Mouse (Mus musculus) kidney, embryonic 14.5 days (tissue): ENCODE measurements around the gene Adam30. TPM values are rescaled to one million over a fixed set of nuclear protein-coding genes. Genes with fewer than 3 reads are reported as not detected.

ENCODE experiments used
- ATAC-seq: fragments of 200-750 bp; cut with Nextera tagmentation; 2 replicates; pipeline ENCODE4 v1.8.0; 2017; ENCODE audit warnings: moderate number of reproducible peaks, mild to moderate bottlenecking, moderate TSS enrichment, moderate library complexity; ENCODE audit not compliant: low FRiP score, low TSS enrichment
- H3K27ac ChIP-seq: fragments of 300-500 bp; sonication (generic); 2 replicates; pipeline ENCODE4 v1.5.1; 2014; ENCODE audit warnings: low read depth, mild to moderate bottlenecking, low read length, moderate library complexity, mixed read lengths
- H3K27me3 ChIP-seq: fragments of 300-500 bp; sonication (generic); 2 replicates; pipeline ENCODE4 v1.6.1; 2014; ENCODE audit warnings: mild to moderate bottlenecking, low read length; ENCODE audit not compliant: control insufficient read depth, insufficient read depth
- H3K36me3 ChIP-seq: fragments of 300-500 bp; sonication (generic); 2 replicates; pipeline ENCODE4 v1.6.1; 2014; ENCODE audit warnings: low read length, mixed read lengths; ENCODE audit not compliant: control insufficient read depth, insufficient read depth
- H3K4me1 ChIP-seq: fragments of 300-500 bp; sonication (generic); 2 replicates; pipeline ENCODE4 v1.6.1; 2014; ENCODE audit warnings: low read length, mixed read lengths; ENCODE audit not compliant: control insufficient read depth, insufficient read depth
- H3K4me2 ChIP-seq: fragments of 300-500 bp; sonication (generic); replicated peaks from 2 replicates; pipeline ENCODE4 v1.6.1; 2014; ENCODE audit warnings: low read depth, mild to moderate bottlenecking, low read length
- H3K4me3 ChIP-seq: fragments of 300-500 bp; sonication (generic); 2 replicates; pipeline ENCODE4 v1.5.1; 2014; ENCODE audit warnings: mild to moderate bottlenecking, low read length
- H3K9ac ChIP-seq: fragments of 300-500 bp; sonication (generic); 2 replicates; pipeline ENCODE4 v1.6.1; 2014; ENCODE audit warnings: low read depth, mild to moderate bottlenecking, low read length, moderate library complexity
- H3K9me3 ChIP-seq: fragments of 300-500 bp; sonication (generic); 2 replicates; pipeline ENCODE4 v1.6.1; 2016; ENCODE audit warnings: low read length; ENCODE audit not compliant: control insufficient read depth
- WGBS: fragments of 180-500 bp; shearing (Covaris S2); extraction: QIAGEN DNeasy Blood & Tissue Kit; methylation state at CpG from one replicate; pipeline ENCODE4 v1.1.7; 2014; 5-methylcytosine and 5-hydroxymethylcytosine counted together
- polyA plus RNA-seq: library from polyadenylated mRNA; unstranded; fragments of >200 nt; fragmentation: Nextera tagmentation; extraction: Ambion mirVana; gene quantifications from 2 replicates; pipeline ENCODE4 v1.2.1, GENCODE M21; 2014

Adam30 gene
- polyA plus RNA-seq, 1 experiment from 2014 or later = not detected

DNA sequence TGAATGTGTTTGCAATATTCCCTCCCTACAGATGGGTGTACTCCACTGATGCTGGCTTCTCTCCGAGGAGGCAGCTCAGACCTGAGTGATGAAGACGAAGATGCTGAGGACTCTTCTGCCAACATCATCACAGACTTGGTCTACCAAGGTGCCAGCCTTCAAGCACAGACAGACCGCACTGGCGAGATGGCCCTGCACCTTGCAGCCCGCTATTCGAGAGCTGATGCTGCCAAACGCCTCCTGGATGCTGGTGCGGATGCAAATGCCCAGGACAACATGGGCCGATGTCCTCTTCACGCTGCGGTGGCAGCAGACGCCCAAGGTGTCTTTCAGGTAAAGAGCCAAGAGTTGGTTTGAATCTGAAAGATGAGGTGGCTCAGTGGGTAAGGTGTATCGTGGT lies 17.6 kb upstream of the Adam30 start:
- no peaks in the 10 kb centered on the region for H3K9me3 ChIP-seq
- H3K4me1 ChIP-seq = no peaks in the 10 kb centered on the region
- H3K27ac ChIP-seq = no peak overlapping the region
- no peak overlapping the region for H3K9ac ChIP-seq
- no peaks in the 10 kb centered on the region for H3K27me3 ChIP-seq
- H3K4me2 ChIP-seq = no peak overlapping the region
- WGBS = 96% methylated on average over 13 of the region's 13 CpGs
- H3K36me3 ChIP-seq = peaks cover 95% of the 10 kb centered on the region
- ATAC-seq = no peak
- no peak overlapping the region for H3K4me3 ChIP-seq

DNA sequence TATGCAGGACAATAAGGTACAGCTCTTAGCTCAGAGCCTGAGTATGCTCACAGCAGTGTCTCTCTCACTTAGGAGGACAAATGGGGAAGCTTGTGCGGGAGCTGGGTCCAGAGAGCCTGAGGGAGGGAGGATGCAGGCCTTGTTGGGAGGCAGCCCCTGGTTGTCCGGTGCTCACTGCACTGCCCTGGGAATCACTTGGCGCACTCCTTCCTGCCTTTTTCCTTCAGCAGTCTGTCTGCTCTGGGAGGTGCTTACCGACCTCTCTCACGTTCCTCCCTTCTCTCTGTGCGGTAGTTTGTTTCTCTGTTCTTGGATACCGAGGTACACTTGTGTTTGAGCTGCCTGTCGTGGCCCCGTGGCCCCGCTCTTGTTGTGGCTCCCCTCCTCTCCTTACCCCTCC lies 15.2 kb upstream of the Adam30 start:
- ATAC-seq = no peak
- Histone ChIP-seq H3K27ac (no peak overlapping the region), H3K36me3 (peaks cover 91% of the 10 kb centered on the region)

DNA sequence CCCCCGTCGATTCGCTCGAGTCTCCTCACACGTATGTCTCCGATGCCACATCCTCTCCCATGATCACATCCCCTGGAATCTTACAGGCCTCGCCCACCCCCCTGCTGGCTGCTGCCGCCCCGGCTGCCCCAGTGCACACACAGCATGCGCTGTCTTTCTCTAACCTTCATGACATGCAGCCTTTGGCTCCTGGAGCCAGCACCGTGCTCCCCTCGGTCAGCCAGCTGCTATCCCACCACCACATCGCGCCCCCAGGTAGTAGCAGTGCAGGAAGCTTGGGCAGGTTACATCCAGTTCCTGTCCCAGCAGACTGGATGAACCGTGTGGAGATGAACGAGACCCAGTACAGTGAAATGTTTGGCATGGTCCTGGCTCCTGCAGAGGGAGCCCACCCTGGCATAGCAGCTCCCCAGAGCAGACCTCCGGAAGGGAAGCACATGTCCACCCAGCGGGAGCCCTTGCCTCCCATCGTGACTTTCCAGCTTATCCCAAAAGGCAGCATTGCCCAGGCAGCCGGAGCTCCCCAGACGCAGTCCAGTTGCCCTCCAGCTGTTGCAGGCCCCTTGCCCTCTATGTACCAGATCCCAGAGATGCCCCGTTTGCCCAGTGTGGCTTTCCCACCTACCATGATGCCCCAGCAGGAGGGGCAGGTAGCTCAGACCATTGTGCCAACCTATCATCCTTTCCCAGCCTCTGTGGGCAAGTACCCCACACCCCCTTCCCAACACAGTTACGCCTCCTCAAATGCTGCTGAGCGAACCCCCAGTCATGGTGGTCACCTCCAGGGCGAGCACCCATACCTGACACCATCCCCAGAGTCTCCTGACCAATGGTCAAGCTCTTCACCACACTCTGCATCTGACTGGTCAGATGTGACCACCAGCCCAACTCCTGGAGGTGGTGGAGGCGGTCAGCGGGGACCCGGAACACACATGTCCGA lies 13.7 kb upstream of the Adam30 start:
- Histone ChIP-seq H3K9me3 (no peaks in the 10 kb centered on the region), H3K27ac (no peak overlapping the region), H3K27me3 (no peaks in the 10 kb centered on the region), H3K4me3 (no peak overlapping the region), H3K36me3 (peaks cover 88% of the 10 kb centered on the region), H3K4me2 (no peak overlapping the region), H3K4me1 (no peaks in the 10 kb centered on the region), H3K9ac (no peak overlapping the region)
- 97% methylated on average over 29 of the region's 29 CpGs for WGBS
- no peak for ATAC-seq

More for the DNA sequence above, 15.2 kb upstream of the Adam30 start:
- no peak overlapping the region for H3K4me2 ChIP-seq
- no peaks in the 10 kb centered on the region for H3K4me1 ChIP-seq
- H3K9me3 ChIP-seq = no peaks in the 10 kb centered on the region
- no peak overlapping the region for H3K4me3 ChIP-seq
- H3K27me3 ChIP-seq = no peaks in the 10 kb centered on the region
- WGBS = 75% methylated on average over 10 of the region's 10 CpGs
- no peak overlapping the region for H3K9ac ChIP-seq

DNA sequence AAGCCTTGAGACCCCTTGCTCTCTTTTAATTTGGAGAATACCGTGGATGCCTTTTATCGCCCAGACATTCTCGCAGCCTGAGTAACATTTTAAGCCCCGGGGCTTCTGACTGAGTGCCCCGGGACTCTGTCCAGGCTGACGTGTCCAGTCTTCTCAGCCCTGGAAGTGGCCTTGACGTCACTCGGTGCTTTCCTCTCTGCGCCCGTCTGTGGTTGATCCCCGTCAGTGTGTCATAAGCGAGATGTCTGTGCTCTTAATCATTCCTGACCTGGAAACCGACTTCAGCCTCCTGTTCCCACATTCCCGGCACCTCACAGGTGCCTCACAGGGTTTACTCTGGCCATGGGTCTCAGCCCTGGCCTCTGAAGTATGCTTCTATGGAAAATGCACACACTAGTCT lies 12.7 kb upstream of the Adam30 start:
- Histone ChIP-seq H3K36me3 (peaks cover 78% of the 10 kb centered on the region), H3K27me3 (no peaks in the 10 kb centered on the region), H3K4me3 (no peak overlapping the region), H3K27ac (no peak overlapping the region), H3K4me2 (no peak overlapping the region), H3K9ac (no peak overlapping the region), H3K9me3 (no peaks in the 10 kb centered on the region), H3K4me1 (no peaks in the 10 kb centered on the region)
- ATAC-seq = no peak
- WGBS = 91% methylated on average over 14 of the region's 14 CpGs

DNA sequence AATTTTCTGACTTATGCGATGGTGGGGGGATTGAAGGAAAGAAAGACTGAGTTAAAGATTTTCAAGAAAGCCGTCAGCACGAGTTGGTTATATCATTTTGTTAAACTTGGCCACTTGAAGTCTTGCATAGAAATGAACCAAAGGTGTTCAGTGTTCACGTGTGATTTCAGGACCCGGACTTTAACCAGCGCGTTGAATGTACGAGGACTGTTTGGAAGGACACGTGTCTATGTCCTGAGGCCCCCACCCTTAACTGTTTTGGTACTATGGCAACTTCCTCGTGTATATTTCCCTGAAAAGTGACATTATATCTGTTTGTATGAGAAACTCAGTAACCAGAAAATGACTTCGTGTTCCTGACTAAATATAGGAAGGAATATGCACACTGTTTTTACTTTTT lies 10.5 kb upstream of the Adam30 start:
- no peaks in the 10 kb centered on the region for H3K27me3 ChIP-seq
- no peaks in the 10 kb centered on the region for H3K9me3 ChIP-seq
- peaks cover 57% of the 10 kb centered on the region for H3K36me3 ChIP-seq
- no peak for ATAC-seq
- no peak overlapping the region for H3K4me2 ChIP-seq
- H3K9ac ChIP-seq = no peak overlapping the region
- no peak overlapping the region for H3K4me3 ChIP-seq
- no peaks in the 10 kb centered on the region for H3K4me1 ChIP-seq
- H3K27ac ChIP-seq = no peak overlapping the region
- 95% methylated on average over 11 of the region's 11 CpGs for WGBS

DNA sequence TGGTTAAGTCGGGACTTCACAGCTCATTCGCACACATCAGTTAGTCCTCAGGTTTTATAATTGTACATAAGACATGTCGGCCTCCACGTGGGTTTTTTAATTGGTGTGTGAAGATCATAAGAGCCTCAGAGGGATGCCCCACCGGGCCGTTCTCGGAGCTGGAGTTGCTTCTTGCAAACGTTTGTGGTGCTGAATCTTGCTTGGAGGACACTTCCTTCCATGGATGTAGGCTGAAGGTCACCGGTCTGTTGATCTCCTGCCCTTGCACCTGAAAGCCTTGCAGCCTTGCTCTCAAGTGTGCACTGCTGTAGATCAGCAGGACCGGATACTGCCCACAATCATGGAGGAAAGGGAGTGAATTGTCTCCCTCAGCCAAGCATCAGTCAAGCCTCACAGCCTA lies 9.4 kb upstream of the Adam30 start:
- H3K27me3 ChIP-seq = no peaks in the 10 kb centered on the region
- no peak overlapping the region for H3K4me3 ChIP-seq
- peaks cover 46% of the 10 kb centered on the region for H3K36me3 ChIP-seq
- 90% methylated on average over 10 of the region's 10 CpGs for WGBS
- H3K9me3 ChIP-seq = no peaks in the 10 kb centered on the region
- no peak overlapping the region for H3K27ac ChIP-seq
- H3K4me2 ChIP-seq = no peak overlapping the region
- H3K9ac ChIP-seq = no peak overlapping the region
- H3K4me1 ChIP-seq = no peaks in the 10 kb centered on the region
- no peak for ATAC-seq

DNA sequence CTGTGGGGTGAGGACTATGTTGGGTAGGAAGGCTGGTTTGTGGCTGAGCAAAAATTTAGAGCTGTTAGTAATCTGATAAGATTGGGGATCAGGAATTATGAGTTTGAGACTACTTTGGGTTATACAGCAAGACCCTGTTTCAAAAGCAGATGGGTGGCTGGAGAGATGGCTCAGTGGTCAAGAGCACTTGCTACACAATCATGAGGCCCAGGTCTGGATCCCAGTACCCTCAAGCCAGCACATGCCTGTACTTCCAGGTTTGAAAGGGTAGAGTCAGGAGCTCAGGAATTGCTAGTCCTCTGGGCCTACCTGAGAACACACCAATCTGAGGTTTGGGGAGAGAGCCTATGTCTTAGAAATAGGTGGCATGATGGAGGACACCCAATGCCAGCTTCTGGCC lies 7.0 kb upstream of the Adam30 start:
- no peaks in the 10 kb centered on the region for H3K27me3 ChIP-seq
- H3K4me2 ChIP-seq = no peak overlapping the region
- H3K9me3 ChIP-seq = no peaks in the 10 kb centered on the region
- H3K36me3 ChIP-seq = peaks cover 21% of the 10 kb centered on the region
- H3K27ac ChIP-seq = no peak overlapping the region
- H3K9ac ChIP-seq = no peak overlapping the region
- ATAC-seq = no peak
- no peaks in the 10 kb centered on the region for H3K4me1 ChIP-seq
- H3K4me3 ChIP-seq = no peak overlapping the region

DNA sequence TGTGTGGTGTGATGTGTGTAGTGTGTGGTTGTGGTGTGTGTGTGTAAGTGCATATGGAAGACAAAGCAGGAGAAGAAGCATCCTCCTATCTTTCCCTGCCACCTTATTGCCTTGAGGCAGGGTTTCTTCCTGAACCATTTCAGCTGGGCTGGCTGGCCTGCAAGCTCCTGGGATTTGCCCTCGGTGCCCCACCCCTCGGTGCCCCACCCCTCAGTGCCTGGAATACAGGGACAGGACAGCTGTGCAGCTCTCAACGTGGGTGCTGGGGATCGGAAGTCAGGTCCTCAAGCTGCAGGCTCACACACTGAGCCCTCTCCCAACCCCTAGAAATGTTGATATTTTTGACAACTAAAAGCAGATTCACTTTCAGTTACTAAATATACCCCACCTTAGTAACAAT lies 4.3 kb upstream of the Adam30 start:
- no peak for ATAC-seq

DNA sequence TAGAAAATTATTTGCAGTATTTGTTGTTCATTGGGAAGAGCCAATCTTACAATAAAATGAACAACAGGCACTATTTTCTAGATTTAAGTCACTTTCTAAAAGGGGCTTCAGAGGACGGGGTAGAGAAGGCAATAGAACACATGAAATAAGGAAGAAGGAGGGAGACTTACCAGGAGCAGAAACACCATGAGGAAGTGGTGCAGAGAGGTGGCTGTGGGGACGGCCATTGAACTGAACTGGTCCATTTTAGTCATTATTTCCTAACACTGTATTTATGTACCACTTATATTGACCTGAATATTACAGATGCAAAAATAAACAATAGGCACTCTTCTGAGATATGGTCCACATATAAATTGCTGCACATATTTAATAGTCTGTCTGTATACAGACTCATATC lies 3.4 kb upstream of the Adam30 start:
- WGBS = 79% methylated on average over 2 of the region's 2 CpGs

More for the DNA sequence above, 4.3 kb upstream of the Adam30 start:
- no peaks in the 10 kb centered on the region for H3K4me1 ChIP-seq
- 42% methylated on average over 4 of the region's 4 CpGs for WGBS
- H3K4me2 ChIP-seq = no peak overlapping the region
- H3K4me3 ChIP-seq = no peak overlapping the region
- no peak overlapping the region for H3K27ac ChIP-seq
- H3K9me3 ChIP-seq = no peaks in the 10 kb centered on the region
- H3K27me3 ChIP-seq = no peaks in the 10 kb centered on the region
- H3K9ac ChIP-seq = no peak overlapping the region
- peaks cover 2% of the 10 kb centered on the region; the same call in 1 of the 2 replicates for H3K36me3 ChIP-seq

More for the DNA sequence above, 3.4 kb upstream of the Adam30 start:
- ATAC-seq = no peak
- Histone ChIP-seq H3K36me3 (no peaks in the 10 kb centered on the region), H3K4me1 (no peaks in the 10 kb centered on the region), H3K4me2 (no peak overlapping the region), H3K9ac (no peak overlapping the region), H3K27me3 (no peaks in the 10 kb centered on the region), H3K9me3 (no peaks in the 10 kb centered on the region), H3K4me3 (no peak overlapping the region), H3K27ac (no peak overlapping the region)
